Mouse (Mus musculus) cerebral cortex, adult 2 months (tissue): Measurements from ENCODE around the gene Rasip1.

Source experiments
- WGBS: fragments of 180-500 bp; shearing (Covaris S2); methylation state at CpG from one replicate; pipeline ENCODE4 v1.1.7; 2018; 5-methylcytosine and 5-hydroxymethylcytosine counted together

Gene Rasip1

GRCm38 (mm10) chr7:45624718-45625117 lies 2.6 kb upstream of the Rasip1 start:
- WGBS, result 98% methylated on average over 3 of the region's 3 CpGs

GRCm38 (mm10) chr7:45625481-45625880 lies 1.8 kb upstream of the Rasip1 start:
- 90% methylated on average over 8 of the region's 8 CpGs for WGBS

GRCm38 (mm10) chr7:45626571-45627076 lies 664 bp upstream of the Rasip1 start:
- WGBS, result 86% methylated on average over 7 of the region's 7 CpGs

- 1% methylated on average over 105 of the region's 105 CpGs for WGBS
These were observed 1.3 kb downstream of the Rasip1 start for GRCm38 (mm10) chr7:45628364-45629294.

GRCm38 (mm10) chr7:45630064-45630907 lies 3.0 kb downstream of the Rasip1 start:
- 80% methylated on average over 23 of the region's 23 CpGs for WGBS

- 38% methylated on average over 35 of the region's 35 CpGs for WGBS
These were observed 5.2 kb downstream of the Rasip1 start for GRCm38 (mm10) chr7:45632499-45632898.

GRCm38 (mm10) chr7:45634946-45635681 lies 7.8 kb downstream of the Rasip1 start:
- 85% methylated on average over 11 of the region's 11 CpGs for WGBS

GRCm38 (mm10) chr7:45635711-45636688 lies 8.7 kb downstream of the Rasip1 start:
- 61% methylated on average over 15 of the region's 15 CpGs for WGBS

- 91% methylated on average over 6 of the region's 6 CpGs for WGBS
These were observed 10.4 kb downstream of the Rasip1 start for GRCm38 (mm10) chr7:45637710-45638109.

- 25% methylated on average over 29 of the region's 29 CpGs for WGBS
These were observed 11.5 kb downstream of the Rasip1 start for GRCm38 (mm10) chr7:45638623-45639401.

GRCm38 (mm10) chr7:45639561-45640027 lies 12.3 kb downstream of the Rasip1 start, which contains the start of gene Mamstr:
Gene Mamstr, plus strand, starts transcription at chr7:45639977.
- 49% methylated on average over 19 of the region's 19 CpGs for WGBS

- WGBS, result 77% methylated on average over 19 of the region's 19 CpGs
These were observed 13.1 kb downstream of the Rasip1 start for GRCm38 (mm10) chr7:45640191-45640957.

GRCm38 (mm10) chr7:45641391-45642040 lies 14.2 kb downstream of the Rasip1 start:
- WGBS, result 49% methylated on average over 17 of the region's 17 CpGs

- WGBS, result 79% methylated on average over 5 of the region's 5 CpGs
These were observed 14.8 kb downstream of the Rasip1 start for GRCm38 (mm10) chr7:45642083-45642482.

GRCm38 (mm10) chr7:45642503-45643255 lies 15.4 kb downstream of the Rasip1 start:
- 42% methylated on average over 16 of the region's 16 CpGs for WGBS

- WGBS, result 11% methylated on average over 28 of the region's 28 CpGs
These were observed 16.3 kb downstream of the Rasip1 start for GRCm38 (mm10) chr7:45643441-45644178.

GRCm38 (mm10) chr7:45644183-45644582 lies 16.9 kb downstream of the Rasip1 start:
- WGBS, result 20% methylated on average over 18 of the region's 18 CpGs
